Mouse (Mus musculus): ENCODE measurements around the gene Camsap1. TPM values are rescaled to one million over a fixed set of nuclear protein-coding genes. Genes with fewer than 3 reads are reported as not detected.

Camsap1 gene
- polyA plus RNA-seq, 1 experiment from 2014 or later: 20.5 TPM

GRCm38 (mm10) chr2:25927821-25928220 is 55.3 kb downstream of the Camsap1 start:
- 96% methylated on average over 7 of the region's 7 CpGs for WGBS
- H3K9ac ChIP-seq (replicated peaks; ENCODE audit: low read length): no peak overlapping the region
- no peaks in the 10 kb centered on the region for H3K27me3 ChIP-seq (ENCODE audit: control insufficient read depth, insufficient read depth, low read length)
- no peaks in the 10 kb centered on the region for H3K9me3 ChIP-seq (replicated peaks; ENCODE audit: control insufficient read depth, low read length)
- ATAC-seq (replicated peaks; ENCODE audit: insufficient number of reproducible peaks, low FRiP score, low TSS enrichment, low read depth) (no peak), DNase-seq (ENCODE audit: low spot score) (no peak)
- no peak overlapping the region for H3K27ac ChIP-seq (replicated peaks; ENCODE audit: low read depth, low read length)
- peaks cover 8% of the 10 kb centered on the region for H3K36me3 ChIP-seq (replicated peaks; ENCODE audit: control insufficient read depth, insufficient read depth, low read depth, low read length)
- no peak overlapping the region for H3K4me3 ChIP-seq (ENCODE audit: low read depth, low read length)
- H3K4me1 ChIP-seq (ENCODE audit: control insufficient read depth, insufficient read depth, low read length): no peaks in the 10 kb centered on the region
- no peak overlapping the region for H3K4me2 ChIP-seq (ENCODE audit: low read depth, low read length)

- Histone ChIP-seq H3K36me3 (replicated peaks; ENCODE audit: control insufficient read depth, insufficient read depth, low read depth, low read length) (peaks cover 7% of the 10 kb centered on the region), H3K4me1 (ENCODE audit: control insufficient read depth, insufficient read depth, low read length) (no peaks in the 10 kb centered on the region), H3K9me3 (replicated peaks; ENCODE audit: control insufficient read depth, low read length) (no peaks in the 10 kb centered on the region), H3K4me2 (ENCODE audit: low read depth, low read length) (no peak overlapping the region), H3K4me3 (ENCODE audit: low read depth, low read length) (no peak overlapping the region), H3K27ac (replicated peaks; ENCODE audit: low read depth, low read length) (no peak overlapping the region), H3K27me3 (ENCODE audit: control insufficient read depth, insufficient read depth, low read length) (no peaks in the 10 kb centered on the region), H3K9ac (replicated peaks; ENCODE audit: low read length) (no peak overlapping the region)
- no peak for DNase-seq (ENCODE audit: low spot score)
- WGBS: 91% methylated on average over 4 of the region's 4 CpGs
- no peak for ATAC-seq (replicated peaks; ENCODE audit: insufficient number of reproducible peaks, low FRiP score, low TSS enrichment, low read depth)
Measured at GRCm38 (mm10) chr2:25924934-25925333, 58.1 kb downstream of the Camsap1 start.

- no peaks in the 10 kb centered on the region for H3K4me1 ChIP-seq (ENCODE audit: control insufficient read depth, insufficient read depth, low read length)
- H3K27me3 ChIP-seq (ENCODE audit: control insufficient read depth, insufficient read depth, low read length): no peaks in the 10 kb centered on the region
- H3K27ac ChIP-seq (replicated peaks; ENCODE audit: low read depth, low read length): no peak overlapping the region
- DNase-seq (ENCODE audit: low spot score) (no peak), ATAC-seq (replicated peaks; ENCODE audit: insufficient number of reproducible peaks, low FRiP score, low TSS enrichment, low read depth) (no peak)
- H3K9me3 ChIP-seq (replicated peaks; ENCODE audit: control insufficient read depth, low read length): no peaks in the 10 kb centered on the region
- 77% methylated on average over 2 of the region's 2 CpGs for WGBS
- H3K4me2 ChIP-seq (ENCODE audit: low read depth, low read length): no peak overlapping the region
- H3K9ac ChIP-seq (replicated peaks; ENCODE audit: low read length): no peak overlapping the region
- H3K4me3 ChIP-seq (ENCODE audit: low read depth, low read length): no peak overlapping the region
- peaks cover 7% of the 10 kb centered on the region for H3K36me3 ChIP-seq (replicated peaks; ENCODE audit: control insufficient read depth, insufficient read depth, low read depth, low read length)
Measured at GRCm38 (mm10) chr2:25923799-25924198, 59.3 kb downstream of the Camsap1 start.

- Histone ChIP-seq H3K9me3 (replicated peaks; ENCODE audit: control insufficient read depth, low read length) (no peaks in the 10 kb centered on the region), H3K9ac (replicated peaks; ENCODE audit: low read length) (no peak overlapping the region), H3K4me1 (ENCODE audit: control insufficient read depth, insufficient read depth, low read length) (no peaks in the 10 kb centered on the region), H3K27me3 (ENCODE audit: control insufficient read depth, insufficient read depth, low read length) (no peaks in the 10 kb centered on the region), H3K4me2 (ENCODE audit: low read depth, low read length) (no peak overlapping the region), H3K36me3 (replicated peaks; ENCODE audit: control insufficient read depth, insufficient read depth, low read depth, low read length) (peaks cover 2% of the 10 kb centered on the region; the same call in 1 of the 2 replicates), H3K27ac (replicated peaks; ENCODE audit: low read depth, low read length) (no peak overlapping the region), H3K4me3 (ENCODE audit: low read depth, low read length) (no peak overlapping the region)
- DNase-seq (ENCODE audit: low spot score): no peak
- ATAC-seq (replicated peaks; ENCODE audit: insufficient number of reproducible peaks, low FRiP score, low TSS enrichment, low read depth): no peak
- 55% methylated on average over 3 of the region's 3 CpGs for WGBS
Measured at GRCm38 (mm10) chr2:25919972-25920371, 63.1 kb downstream of the Camsap1 start.

- H3K4me1 ChIP-seq (ENCODE audit: control insufficient read depth, insufficient read depth, low read length): no peaks in the 10 kb centered on the region
- no peaks in the 10 kb centered on the region for H3K9me3 ChIP-seq (replicated peaks; ENCODE audit: control insufficient read depth, low read length)
- H3K27ac ChIP-seq (replicated peaks; ENCODE audit: low read depth, low read length): no peak overlapping the region
- 88% methylated on average over 2 of the region's 2 CpGs for WGBS
- H3K27me3 ChIP-seq (ENCODE audit: control insufficient read depth, insufficient read depth, low read length): no peaks in the 10 kb centered on the region
- H3K36me3 ChIP-seq (replicated peaks; ENCODE audit: control insufficient read depth, insufficient read depth, low read depth, low read length): peaks cover 2% of the 10 kb centered on the region; the same call in 1 of the 2 replicates
- no peak for DNase-seq (ENCODE audit: low spot score)
- no peak overlapping the region for H3K9ac ChIP-seq (replicated peaks; ENCODE audit: low read length)
- no peak for ATAC-seq (replicated peaks; ENCODE audit: insufficient number of reproducible peaks, low FRiP score, low TSS enrichment, low read depth)
- H3K4me2 ChIP-seq (ENCODE audit: low read depth, low read length): no peak overlapping the region
- H3K4me3 ChIP-seq (ENCODE audit: low read depth, low read length): no peak overlapping the region
Measured at GRCm38 (mm10) chr2:25918408-25918807, 64.7 kb downstream of the Camsap1 start.

- H3K9ac ChIP-seq (replicated peaks; ENCODE audit: low read length): no peak overlapping the region
- no peaks in the 10 kb centered on the region for H3K9me3 ChIP-seq (replicated peaks; ENCODE audit: control insufficient read depth, low read length)
- H3K27me3 ChIP-seq (ENCODE audit: control insufficient read depth, insufficient read depth, low read length): no peaks in the 10 kb centered on the region
- 87% methylated on average over 5 of the region's 5 CpGs for WGBS
- no peak overlapping the region for H3K4me2 ChIP-seq (ENCODE audit: low read depth, low read length)
- no peaks in the 10 kb centered on the region for H3K36me3 ChIP-seq (replicated peaks; ENCODE audit: control insufficient read depth, insufficient read depth, low read depth, low read length)
- H3K4me3 ChIP-seq (ENCODE audit: low read depth, low read length): no peak overlapping the region
- no peak for DNase-seq (ENCODE audit: low spot score)
- ATAC-seq (replicated peaks; ENCODE audit: insufficient number of reproducible peaks, low FRiP score, low TSS enrichment, low read depth): no peak
- no peaks in the 10 kb centered on the region for H3K4me1 ChIP-seq (ENCODE audit: control insufficient read depth, insufficient read depth, low read length)
- no peak overlapping the region for H3K27ac ChIP-seq (replicated peaks; ENCODE audit: low read depth, low read length)
Measured at GRCm38 (mm10) chr2:25914821-25915220, 68.3 kb downstream of the Camsap1 start.

GRCm38 (mm10) chr2:25914201-25914600 is 68.9 kb downstream of the Camsap1 start:
- no peaks in the 10 kb centered on the region for H3K4me1 ChIP-seq (ENCODE audit: control insufficient read depth, insufficient read depth, low read length)
- H3K4me2 ChIP-seq (ENCODE audit: low read depth, low read length): no peak overlapping the region
- no peaks in the 10 kb centered on the region for H3K27me3 ChIP-seq (ENCODE audit: control insufficient read depth, insufficient read depth, low read length)
- H3K9me3 ChIP-seq (replicated peaks; ENCODE audit: control insufficient read depth, low read length): no peaks in the 10 kb centered on the region
- ATAC-seq (replicated peaks; ENCODE audit: insufficient number of reproducible peaks, low FRiP score, low TSS enrichment, low read depth): no peak
- no peak for DNase-seq (ENCODE audit: low spot score)
- no peak overlapping the region for H3K27ac ChIP-seq (replicated peaks; ENCODE audit: low read depth, low read length)
- H3K36me3 ChIP-seq (replicated peaks; ENCODE audit: control insufficient read depth, insufficient read depth, low read depth, low read length): no peaks in the 10 kb centered on the region
- no peak overlapping the region for H3K4me3 ChIP-seq (ENCODE audit: low read depth, low read length)
- no peak overlapping the region for H3K9ac ChIP-seq (replicated peaks; ENCODE audit: low read length)
- WGBS: 78% methylated on average over 4 of the region's 4 CpGs

- ATAC-seq (replicated peaks; ENCODE audit: insufficient number of reproducible peaks, low FRiP score, low TSS enrichment, low read depth) (no peak), DNase-seq (ENCODE audit: low spot score) (peak; percentile 9)
- H3K4me3 ChIP-seq (ENCODE audit: low read depth, low read length): no peak overlapping the region
- H3K9me3 ChIP-seq (replicated peaks; ENCODE audit: control insufficient read depth, low read length): no peaks in the 10 kb centered on the region
- no peaks in the 10 kb centered on the region for H3K27me3 ChIP-seq (ENCODE audit: control insufficient read depth, insufficient read depth, low read length)
- no peaks in the 10 kb centered on the region for H3K4me1 ChIP-seq (ENCODE audit: control insufficient read depth, insufficient read depth, low read length)
- no peaks in the 10 kb centered on the region for H3K36me3 ChIP-seq (replicated peaks; ENCODE audit: control insufficient read depth, insufficient read depth, low read depth, low read length)
- 46% methylated on average over 2 of the region's 2 CpGs for WGBS
- H3K4me2 ChIP-seq (ENCODE audit: low read depth, low read length): no peak overlapping the region
- H3K9ac ChIP-seq (replicated peaks; ENCODE audit: low read length): no peak overlapping the region
- no peak overlapping the region for H3K27ac ChIP-seq (replicated peaks; ENCODE audit: low read depth, low read length)
Measured at GRCm38 (mm10) chr2:25913247-25913646, 69.8 kb downstream of the Camsap1 start.

Data from embryonic facial prominence, embryonic 11.5 days (tissue).